Mouse (Mus musculus) limb, embryonic 12.5 days (tissue): ENCODE results near the gene Arhgef40. TPM values are rescaled to one million over a fixed set of nuclear protein-coding genes. Genes with fewer than 3 reads are reported as not detected.

Experiments
- ATAC-seq: fragments of 200-750 bp; cut with Nextera tagmentation; 2 replicates; pipeline ENCODE4 v1.8.0; 2017; ENCODE audit warnings: low read depth, moderate TSS enrichment; ENCODE audit not compliant: insufficient number of reproducible peaks, insufficient read depth, low FRiP score, low TSS enrichment
- H3K27ac ChIP-seq: fragments of 300-500 bp; sonication (generic); 2 replicates; pipeline ENCODE4 v1.5.1; 2016; ENCODE audit warnings: mild to moderate bottlenecking, moderate library complexity
- H3K27me3 ChIP-seq: fragments of 300-500 bp; sonication (generic); 2 replicates; pipeline ENCODE4 v1.6.1; 2016; ENCODE audit warnings: mild to moderate bottlenecking, moderate library complexity
- H3K36me3 ChIP-seq: fragments of 300-500 bp; sonication (generic); 2 replicates; pipeline ENCODE4 v1.6.1; 2016; ENCODE audit warnings: mild to moderate bottlenecking, moderate library complexity
- H3K4me1 ChIP-seq: fragments of 300-500 bp; sonication (generic); replicated peaks from 2 replicates; pipeline ENCODE4 v1.6.1; 2016
- H3K4me2 ChIP-seq: fragments of 300-500 bp; sonication (generic); 2 replicates; pipeline ENCODE4 v1.6.1; 2016; ENCODE audit warnings: mild to moderate bottlenecking, moderate library complexity
- H3K4me3 ChIP-seq: fragments of 300-500 bp; sonication (generic); replicated peaks from 2 replicates; pipeline ENCODE4 v1.5.1; 2016; ENCODE audit warnings: mild to moderate bottlenecking
- H3K9ac ChIP-seq: fragments of 300-500 bp; sonication (generic); replicated peaks from 2 replicates; pipeline ENCODE4 v1.6.1; 2016; ENCODE audit warnings: mild to moderate bottlenecking, moderate library complexity
- H3K9me3 ChIP-seq: fragments of 300-500 bp; sonication (generic); 2 replicates; pipeline ENCODE4 v1.6.1; 2016; ENCODE audit warnings: mild to moderate bottlenecking, moderate library complexity
- WGBS: fragments of 180-500 bp; shearing (Covaris S2); methylation state at CpG from one replicate; pipeline ENCODE4 v1.1.7; 2016; 5-methylcytosine and 5-hydroxymethylcytosine counted together
- polyA plus RNA-seq: library from polyadenylated mRNA; unstranded; fragments of >200 nt; fragmentation: Nextera tagmentation; extraction: Ambion mirVana; gene quantifications from 2 replicates; pipeline ENCODE4 v1.2.1, GENCODE M21; 2016

Gene Arhgef40
- polyA plus RNA-seq, 1 experiment from 2014 or later = 253 TPM

GRCm38 (mm10) chr14:52005141-52005540 lies 20.6 kb downstream of the Arhgef40 start:
- peaks cover 89% of the 10 kb centered on the region for H3K36me3 ChIP-seq
- H3K27ac ChIP-seq = no peak overlapping the region
- no peaks in the 10 kb centered on the region for H3K9me3 ChIP-seq
- no peak overlapping the region for H3K4me3 ChIP-seq
- no peak overlapping the region for H3K4me2 ChIP-seq
- no peak overlapping the region for H3K9ac ChIP-seq
- peaks cover 19% of the 10 kb centered on the region for H3K4me1 ChIP-seq
- H3K27me3 ChIP-seq = no peaks in the 10 kb centered on the region
- WGBS = 81% methylated on average over 7 of the region's 7 CpGs
- no peak for ATAC-seq

GRCm38 (mm10) chr14:52005616-52006015 lies 21.1 kb downstream of the Arhgef40 start:
- no peak for ATAC-seq
- H3K4me2 ChIP-seq = no peak overlapping the region
- H3K27ac ChIP-seq = no peak overlapping the region
- no peak overlapping the region for H3K4me3 ChIP-seq
- no peaks in the 10 kb centered on the region for H3K27me3 ChIP-seq
- WGBS = 87% methylated on average over 6 of the region's 6 CpGs
- H3K9me3 ChIP-seq = no peaks in the 10 kb centered on the region
- H3K9ac ChIP-seq = no peak overlapping the region
- peaks cover 84% of the 10 kb centered on the region for H3K36me3 ChIP-seq
- peaks cover 24% of the 10 kb centered on the region for H3K4me1 ChIP-seq

- peaks cover 78% of the 10 kb centered on the region for H3K36me3 ChIP-seq
- no peak overlapping the region for H3K4me2 ChIP-seq
- H3K9ac ChIP-seq = 0 out of 2 replicates have a peak overlapping the region, but pooled peaks have one; percentile 8
- no peak overlapping the region for H3K4me3 ChIP-seq
- no peaks in the 10 kb centered on the region for H3K27me3 ChIP-seq
- H3K4me1 ChIP-seq = peaks cover 30% of the 10 kb centered on the region
- H3K9me3 ChIP-seq = no peaks in the 10 kb centered on the region
- no peak for ATAC-seq
- 84% methylated on average over 8 of the region's 8 CpGs for WGBS
- H3K27ac ChIP-seq = no peak overlapping the region
Measured at GRCm38 (mm10) chr14:52006241-52006640, 21.7 kb downstream of the Arhgef40 start.

GRCm38 (mm10) chr14:52006771-52007170 lies 22.3 kb downstream of the Arhgef40 start:
- Histone ChIP-seq H3K36me3 (peaks cover 74% of the 10 kb centered on the region), H3K4me1 (peaks cover 35% of the 10 kb centered on the region), H3K9ac (no peak overlapping the region), H3K27ac (no peak overlapping the region), H3K27me3 (no peaks in the 10 kb centered on the region), H3K9me3 (no peaks in the 10 kb centered on the region), H3K4me3 (no peak overlapping the region), H3K4me2 (no peak overlapping the region)
- 92% methylated on average over 23 of the region's 23 CpGs for WGBS
- no peak for ATAC-seq

- Histone ChIP-seq H3K27me3 (no peaks in the 10 kb centered on the region), H3K27ac (no peak overlapping the region), H3K4me3 (peak overlapping the region; percentile 19; the same call in 1 of the 2 replicates), H3K4me2 (peak overlapping the region; percentile 47), H3K36me3 (peaks cover 56% of the 10 kb centered on the region), H3K9ac (peak overlapping the region; percentile 12; the same call in 1 of the 2 replicates), H3K4me1 (peaks cover 52% of the 10 kb centered on the region), H3K9me3 (no peaks in the 10 kb centered on the region)
- ATAC-seq = peak; percentile 45
- WGBS = 57% methylated on average over 38 of the region's 38 CpGs
Measured at GRCm38 (mm10) chr14:52008321-52009203, 24.0 kb downstream of the Arhgef40 start.

- no peaks in the 10 kb centered on the region for H3K9me3 ChIP-seq
- H3K9ac ChIP-seq = peak overlapping the region; percentile 12; the same call in 1 of the 2 replicates
- 53% methylated on average over 26 of the region's 26 CpGs for WGBS
- peaks cover 48% of the 10 kb centered on the region for H3K36me3 ChIP-seq
- H3K27me3 ChIP-seq = no peaks in the 10 kb centered on the region
- peak overlapping the region; percentile 47 for H3K4me2 ChIP-seq
- H3K4me1 ChIP-seq = peaks cover 52% of the 10 kb centered on the region
- H3K27ac ChIP-seq = no peak overlapping the region
- ATAC-seq = no peak
- H3K4me3 ChIP-seq = peak overlapping the region; percentile 19; the same call in 1 of the 2 replicates
Measured at GRCm38 (mm10) chr14:52009361-52009760, 24.8 kb downstream of the Arhgef40 start.

GRCm38 (mm10) chr14:52009841-52010240 lies 25.3 kb downstream of the Arhgef40 start:
- Histone ChIP-seq H3K27me3 (no peaks in the 10 kb centered on the region), H3K36me3 (peaks cover 43% of the 10 kb centered on the region), H3K9ac (peak overlapping the region; percentile 40; the same call in 1 of the 2 replicates), H3K9me3 (no peaks in the 10 kb centered on the region), H3K4me1 (peaks cover 52% of the 10 kb centered on the region), H3K4me2 (peak overlapping the region; percentile 45), H3K4me3 (peak overlapping the region; percentile 27; the same call in 1 of the 2 replicates), H3K27ac (peak overlapping the region; percentile 77; the same call in 1 of the 2 replicates)
- ATAC-seq = no peak
- 68% methylated on average over 6 of the region's 6 CpGs for WGBS

GRCm38 (mm10) chr14:52010446-52011111 lies 26.1 kb downstream of the Arhgef40 start:
- Histone ChIP-seq H3K27me3 (no peaks in the 10 kb centered on the region), H3K4me2 (peak overlapping the region; percentile 45), H3K4me1 (peaks cover 59% of the 10 kb centered on the region), H3K9me3 (no peaks in the 10 kb centered on the region), H3K9ac (peak overlapping the region; percentile 40; the same call in 1 of the 2 replicates), H3K27ac (peak overlapping the region; percentile 77), H3K4me3 (peak overlapping the region; percentile 27), H3K36me3 (peaks cover 36% of the 10 kb centered on the region)
- no peak; the same call in 1 of the 2 replicates for ATAC-seq
- 3% methylated on average over 9 of the region's 9 CpGs for WGBS

- Histone ChIP-seq H3K36me3 (peaks cover 25% of the 10 kb centered on the region), H3K27ac (peak overlapping the region; percentile 12; the same call in 1 of the 2 replicates), H3K4me3 (no peak overlapping the region), H3K9me3 (no peaks in the 10 kb centered on the region), H3K4me1 (peaks cover 63% of the 10 kb centered on the region), H3K27me3 (no peaks in the 10 kb centered on the region), H3K4me2 (no peak overlapping the region), H3K9ac (no peak overlapping the region)
- ATAC-seq = no peak
- WGBS = 71% methylated on average over 1 of the region's 1 CpGs
Measured at GRCm38 (mm10) chr14:52011683-52012082, 27.2 kb downstream of the Arhgef40 start.

GRCm38 (mm10) chr14:52012085-52012484 lies 27.6 kb downstream of the Arhgef40 start:
- WGBS = 84% methylated on average over 4 of the region's 4 CpGs
- Histone ChIP-seq H3K27ac (peak overlapping the region; percentile 96), H3K4me1 (peaks cover 63% of the 10 kb centered on the region), H3K4me2 (no peak overlapping the region), H3K9me3 (no peaks in the 10 kb centered on the region), H3K9ac (no peak overlapping the region), H3K36me3 (peaks cover 21% of the 10 kb centered on the region), H3K27me3 (no peaks in the 10 kb centered on the region), H3K4me3 (no peak overlapping the region)
- no peak for ATAC-seq

- no peaks in the 10 kb centered on the region for H3K27me3 ChIP-seq
- ATAC-seq = no peak
- no peak overlapping the region for H3K4me3 ChIP-seq
- no peak overlapping the region for H3K9ac ChIP-seq
- peak overlapping the region; percentile 96 for H3K27ac ChIP-seq
- 56% methylated on average over 5 of the region's 5 CpGs for WGBS
- peaks cover 63% of the 10 kb centered on the region for H3K4me1 ChIP-seq
- peak overlapping the region; percentile 60 for H3K4me2 ChIP-seq
- H3K9me3 ChIP-seq = no peaks in the 10 kb centered on the region
- H3K36me3 ChIP-seq = peaks cover 17% of the 10 kb centered on the region
Measured at GRCm38 (mm10) chr14:52012553-52012952, 28.0 kb downstream of the Arhgef40 start.
